Mouse (Mus musculus) liver, embryonic 15.5 days (tissue): ENCODE results near the gene Gpc6. TPM values are rescaled to one million over a fixed set of nuclear protein-coding genes. Genes with fewer than 3 reads are reported as not detected.
A peak's percentile ranks its signal among the peaks of the same experiment; 100 is the strongest.

ENCODE experiments used
- ATAC-seq: fragments of 200-750 bp; cut with Nextera tagmentation; 2 replicates; pipeline ENCODE4 v1.8.0; 2017; ENCODE audit warnings: moderate number of reproducible peaks, mild to moderate bottlenecking, moderate library complexity; ENCODE audit not compliant: insufficient read depth
- H3K27ac ChIP-seq: fragments of 300-500 bp; sonication (generic); replicated peaks from 2 replicates; pipeline ENCODE4 v1.5.1; 2015; ENCODE audit warnings: mild to moderate bottlenecking, inconsistent platforms
- H3K27me3 ChIP-seq: fragments of 300-500 bp; sonication (generic); 2 replicates; pipeline ENCODE4 v1.6.1; 2015; ENCODE audit warnings: mild to moderate bottlenecking, inconsistent platforms
- H3K36me3 ChIP-seq: fragments of 300-500 bp; sonication (generic); replicated peaks from 2 replicates; pipeline ENCODE4 v1.6.1; 2015; ENCODE audit warnings: moderate library complexity, mild to moderate bottlenecking, inconsistent platforms
- H3K4me1 ChIP-seq: fragments of 300-500 bp; sonication (generic); replicated peaks from 2 replicates; pipeline ENCODE4 v1.6.1; 2015; ENCODE audit warnings: inconsistent platforms
- H3K4me2 ChIP-seq: fragments of 300-500 bp; sonication (generic); 2 replicates; pipeline ENCODE4 v1.6.1; 2015; ENCODE audit warnings: moderate library complexity, mild to moderate bottlenecking, inconsistent platforms
- H3K4me3 ChIP-seq: fragments of 300-500 bp; sonication (generic); replicated peaks from 2 replicates; pipeline ENCODE4 v1.5.1; 2015; ENCODE audit warnings: mild to moderate bottlenecking, inconsistent platforms
- H3K9ac ChIP-seq: fragments of 300-500 bp; sonication (generic); 2 replicates; pipeline ENCODE4 v1.6.1; 2015; ENCODE audit warnings: moderate library complexity, mild to moderate bottlenecking, inconsistent platforms
- H3K9me3 ChIP-seq: fragments of 300-500 bp; sonication (generic); replicated peaks from 2 replicates; pipeline ENCODE4 v1.6.1; 2016; ENCODE audit warnings: inconsistent platforms
- WGBS: fragments of 180-500 bp; shearing (Covaris S2); methylation state at CpG from one replicate; pipeline ENCODE4 v1.1.7; 2015; ENCODE audit warnings: mixed read lengths; ENCODE audit not compliant: insufficient replicate concordance; 5-methylcytosine and 5-hydroxymethylcytosine counted together
- polyA plus RNA-seq: library from polyadenylated mRNA; unstranded; fragments of >200 nt; fragmentation: Nextera tagmentation; extraction: Ambion mirVana; gene quantifications from 2 replicates; pipeline ENCODE4 v1.2.1, GENCODE M21; 2015

The Gpc6 gene
- polyA plus RNA-seq, 1 experiment from 2014 or later = 3.4 TPM

DNA sequence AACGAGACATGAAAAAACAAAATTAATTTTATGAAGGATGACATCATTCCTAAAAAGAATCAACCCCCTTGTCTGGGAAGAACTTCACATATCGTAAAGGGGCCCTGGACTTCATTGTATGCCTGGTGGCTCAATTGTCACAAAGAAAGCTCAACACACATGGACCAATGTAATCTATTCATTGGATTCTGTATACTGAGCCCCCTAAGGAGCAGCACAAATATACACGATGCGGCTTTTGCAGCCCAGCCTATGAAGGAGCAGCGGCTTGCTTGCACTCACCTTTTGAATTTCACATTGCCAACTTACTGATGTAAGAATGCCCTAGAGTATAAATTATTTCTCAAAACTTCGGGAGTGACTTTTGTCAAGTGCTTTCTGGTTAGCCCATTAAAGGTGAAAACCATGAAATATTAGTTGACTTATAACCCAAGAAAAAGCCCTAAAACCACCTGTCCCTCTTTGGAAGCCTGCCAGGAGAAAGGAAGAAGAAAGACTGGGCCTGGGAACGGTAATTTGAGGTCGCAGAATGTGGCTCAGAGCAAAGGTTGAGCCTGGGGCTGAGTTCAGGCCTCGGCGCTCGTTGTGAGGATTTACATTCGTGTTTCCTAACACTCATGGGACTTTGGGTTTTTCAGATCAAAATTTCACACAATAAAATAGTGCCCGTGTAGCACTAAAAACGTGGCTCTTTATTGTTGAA is 709.3 kb downstream of the Gpc6 start:
- WGBS = 69% methylated on average over 14 of the region's 14 CpGs
- Histone ChIP-seq H3K36me3 (no peaks in the 10 kb centered on the region), H3K27me3 (no peaks in the 10 kb centered on the region), H3K9me3 (no peaks in the 10 kb centered on the region), H3K27ac (no peak overlapping the region), H3K4me3 (no peak overlapping the region), H3K9ac (no peak overlapping the region), H3K4me1 (no peaks in the 10 kb centered on the region), H3K4me2 (no peak overlapping the region)
- ATAC-seq = no peak

DNA sequence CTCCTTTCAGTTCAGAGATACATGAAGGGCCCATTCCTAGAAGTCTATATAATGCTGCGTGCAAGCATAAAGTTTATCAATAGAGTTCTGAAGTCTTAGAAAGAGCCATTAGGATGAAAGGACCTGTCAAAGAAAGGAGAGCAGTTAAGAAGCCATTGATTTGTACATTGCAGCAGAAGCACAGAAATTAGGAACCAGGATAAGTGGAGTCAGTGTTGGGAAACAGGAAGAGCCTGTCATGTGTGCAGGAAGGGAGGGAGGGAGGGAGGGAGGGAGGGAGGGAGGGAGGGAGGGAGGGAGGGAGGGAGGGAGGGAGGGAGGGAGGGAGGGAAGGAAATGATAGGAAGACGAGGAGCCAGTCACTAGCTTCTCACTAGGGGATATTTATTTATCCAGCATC is 716.7 kb downstream of the Gpc6 start:
- no peak for ATAC-seq

DNA sequence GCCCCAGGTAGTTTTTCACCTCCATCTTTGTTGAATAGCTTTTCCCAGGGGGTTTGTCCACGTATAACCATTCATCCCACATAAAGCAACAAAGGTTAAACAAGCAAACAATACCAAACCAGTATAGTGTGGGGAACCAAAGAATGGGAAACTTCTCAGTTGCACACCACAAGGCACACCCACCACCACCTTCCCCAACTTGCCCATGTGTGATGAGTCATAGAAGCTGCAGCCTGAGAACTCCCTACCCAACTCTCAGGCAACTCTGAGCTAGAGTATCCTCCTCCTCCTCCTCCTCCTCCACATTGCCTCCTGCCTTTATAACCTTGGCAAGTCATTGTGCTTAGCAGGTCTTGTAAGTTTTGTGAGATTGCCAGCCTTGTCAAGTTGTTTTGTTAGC is 718.0 kb downstream of the Gpc6 start:
- no peak for ATAC-seq
- Histone ChIP-seq H3K27me3 (no peaks in the 10 kb centered on the region), H3K4me2 (no peak overlapping the region), H3K36me3 (no peaks in the 10 kb centered on the region), H3K27ac (no peak overlapping the region), H3K4me1 (no peaks in the 10 kb centered on the region), H3K4me3 (no peak overlapping the region), H3K9me3 (no peaks in the 10 kb centered on the region), H3K9ac (no peak overlapping the region)
- 52% methylated on average over 1 of the region's 1 CpGs for WGBS

More for the DNA sequence above, 716.7 kb downstream of the Gpc6 start:
- Histone ChIP-seq H3K4me1 (no peaks in the 10 kb centered on the region), H3K27me3 (no peaks in the 10 kb centered on the region), H3K27ac (no peak overlapping the region), H3K4me3 (no peak overlapping the region), H3K36me3 (no peaks in the 10 kb centered on the region), H3K9me3 (no peaks in the 10 kb centered on the region), H3K4me2 (no peak overlapping the region), H3K9ac (no peak overlapping the region)
- 55% methylated on average over 2 of the region's 2 CpGs for WGBS

DNA sequence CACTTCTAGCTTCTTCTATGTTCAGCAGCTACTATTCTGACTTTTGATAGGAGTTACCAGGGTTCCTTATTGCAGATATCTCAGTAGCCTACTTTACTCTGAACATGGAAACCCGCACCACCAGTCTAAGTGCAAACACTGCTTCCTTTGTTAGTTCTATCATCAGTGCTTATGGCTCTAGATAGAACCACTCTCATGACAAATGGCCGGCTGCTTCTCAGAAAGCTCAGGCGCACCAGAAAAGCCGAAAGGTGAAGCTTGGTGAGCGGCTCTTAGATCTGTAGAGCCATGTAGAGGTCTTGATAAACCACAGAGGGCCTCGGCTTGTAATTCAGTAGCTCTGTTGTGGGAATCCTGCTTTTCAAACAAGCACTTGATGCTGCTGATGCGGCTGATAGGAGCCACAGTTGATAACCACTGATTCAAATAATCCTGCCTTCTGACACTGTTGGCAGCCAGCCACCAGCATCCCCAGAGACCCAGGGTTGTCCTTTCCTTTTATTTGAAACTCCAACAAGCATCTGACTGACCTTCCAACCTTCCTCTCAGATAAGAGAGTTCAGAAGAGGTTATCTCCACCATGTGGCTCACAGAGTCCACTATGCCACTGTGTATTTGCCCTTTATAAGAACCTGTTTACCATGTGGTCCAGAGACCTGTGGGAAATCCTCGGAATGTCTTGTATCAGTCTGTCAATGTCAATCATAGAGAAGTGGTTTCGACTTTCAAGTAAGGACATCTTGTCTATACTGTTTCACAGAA is 723.3 kb downstream of the Gpc6 start:
- Histone ChIP-seq H3K9me3 (no peaks in the 10 kb centered on the region), H3K27me3 (no peaks in the 10 kb centered on the region), H3K4me1 (no peaks in the 10 kb centered on the region; the same call in 1 of the 2 replicates), H3K36me3 (no peaks in the 10 kb centered on the region), H3K4me2 (0 out of 2 replicates have a peak overlapping the region, but pooled peaks have one; percentile 15), H3K27ac (no peak overlapping the region), H3K4me3 (no peak overlapping the region), H3K9ac (no peak overlapping the region)
- 57% methylated on average over 9 of the region's 9 CpGs for WGBS
- ATAC-seq = peak; percentile 80

GRCm38 (mm10) chr14:117650141-117650540 is 725.0 kb downstream of the Gpc6 start:
- 65% methylated on average over 4 of the region's 4 CpGs for WGBS
- no peak for ATAC-seq
- Histone ChIP-seq H3K4me3 (no peak overlapping the region), H3K9me3 (no peaks in the 10 kb centered on the region), H3K27me3 (no peaks in the 10 kb centered on the region), H3K9ac (no peak overlapping the region), H3K36me3 (no peaks in the 10 kb centered on the region), H3K4me2 (no peak overlapping the region), H3K27ac (no peak overlapping the region), H3K4me1 (no peaks in the 10 kb centered on the region; the same call in 1 of the 2 replicates)

DNA sequence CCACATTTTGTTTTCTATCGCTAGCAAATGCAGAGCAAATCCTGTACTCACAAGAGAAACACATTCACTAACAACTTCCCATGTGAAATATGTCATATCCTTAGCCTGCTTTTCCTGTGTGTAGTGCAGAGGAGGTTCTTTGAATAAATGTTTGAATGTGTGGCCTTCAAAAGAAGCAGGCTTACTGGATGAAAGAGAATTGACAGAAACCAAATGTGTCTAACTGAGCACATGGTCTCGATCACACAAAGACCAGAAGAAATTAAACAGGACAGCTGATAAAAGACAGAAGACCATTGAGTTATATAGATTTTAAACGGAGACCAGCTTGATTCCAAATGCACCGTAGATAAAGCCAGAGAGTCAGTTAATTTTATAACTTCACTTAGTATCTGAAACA is 726.2 kb downstream of the Gpc6 start:
- Histone ChIP-seq H3K4me2 (no peak overlapping the region), H3K4me1 (no peaks in the 10 kb centered on the region; the same call in 1 of the 2 replicates), H3K36me3 (no peaks in the 10 kb centered on the region), H3K27ac (no peak overlapping the region), H3K27me3 (no peaks in the 10 kb centered on the region), H3K9me3 (no peaks in the 10 kb centered on the region), H3K4me3 (no peak overlapping the region), H3K9ac (no peak overlapping the region)
- ATAC-seq = no peak
- 66% methylated on average over 4 of the region's 4 CpGs for WGBS

- no peak overlapping the region for H3K4me3 ChIP-seq
- no peaks in the 10 kb centered on the region for H3K27me3 ChIP-seq
- no peak overlapping the region for H3K4me2 ChIP-seq
- no peaks in the 10 kb centered on the region for H3K9me3 ChIP-seq
- ATAC-seq = no peak
- no peaks in the 10 kb centered on the region; the same call in 1 of the 2 replicates for H3K4me1 ChIP-seq
- no peaks in the 10 kb centered on the region for H3K36me3 ChIP-seq
- H3K27ac ChIP-seq = no peak overlapping the region
- 61% methylated on average over 2 of the region's 2 CpGs for WGBS
- H3K9ac ChIP-seq = no peak overlapping the region
Measured at GRCm38 (mm10) chr14:117651938-117652337, 726.8 kb downstream of the Gpc6 start.

DNA sequence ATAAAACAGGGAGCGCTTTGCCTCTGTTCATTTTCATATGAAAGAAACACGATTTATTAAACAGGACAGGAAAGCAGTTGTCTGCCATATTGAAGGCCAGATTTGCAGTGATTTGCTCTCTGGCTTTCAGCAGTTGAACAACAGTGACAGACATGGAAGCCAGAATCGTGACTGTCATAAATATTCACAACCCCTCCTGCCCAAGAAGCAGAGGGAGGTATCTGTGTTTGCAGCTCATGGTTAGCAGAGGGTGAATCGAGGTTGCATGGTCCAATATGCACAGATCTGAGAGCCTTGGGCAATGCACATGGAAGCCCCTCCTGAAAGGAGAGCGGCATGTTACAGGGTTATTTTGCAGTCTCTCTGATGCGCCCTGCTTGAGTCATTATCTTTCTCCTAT is 730.3 kb downstream of the Gpc6 start:
- H3K27me3 ChIP-seq = no peaks in the 10 kb centered on the region
- no peak overlapping the region for H3K9ac ChIP-seq
- H3K4me1 ChIP-seq = no peaks in the 10 kb centered on the region
- no peak overlapping the region for H3K4me2 ChIP-seq
- no peak overlapping the region for H3K4me3 ChIP-seq
- ATAC-seq = no peak
- no peaks in the 10 kb centered on the region for H3K9me3 ChIP-seq
- H3K27ac ChIP-seq = no peak overlapping the region
- H3K36me3 ChIP-seq = no peaks in the 10 kb centered on the region
- WGBS = 70% methylated on average over 6 of the region's 6 CpGs

- no peak overlapping the region for H3K9ac ChIP-seq
- H3K4me1 ChIP-seq = no peaks in the 10 kb centered on the region
- H3K27me3 ChIP-seq = no peaks in the 10 kb centered on the region
- H3K4me3 ChIP-seq = no peak overlapping the region
- no peak for ATAC-seq
- H3K9me3 ChIP-seq = no peaks in the 10 kb centered on the region
- H3K36me3 ChIP-seq = no peaks in the 10 kb centered on the region
- H3K27ac ChIP-seq = no peak overlapping the region
- WGBS = 69% methylated on average over 8 of the region's 8 CpGs
- H3K4me2 ChIP-seq = no peak overlapping the region
Measured at GRCm38 (mm10) chr14:117659198-117659761, 734.2 kb downstream of the Gpc6 start.

GRCm38 (mm10) chr14:117662261-117662660 is 737.1 kb downstream of the Gpc6 start:
- Histone ChIP-seq H3K4me3 (no peak overlapping the region), H3K27me3 (no peaks in the 10 kb centered on the region), H3K9ac (no peak overlapping the region), H3K36me3 (no peaks in the 10 kb centered on the region), H3K4me1 (no peaks in the 10 kb centered on the region), H3K4me2 (no peak overlapping the region), H3K27ac (no peak overlapping the region), H3K9me3 (no peaks in the 10 kb centered on the region)
- ATAC-seq = no peak
- 57% methylated on average over 4 of the region's 4 CpGs for WGBS

- H3K4me3 ChIP-seq = no peak overlapping the region
- H3K36me3 ChIP-seq = no peaks in the 10 kb centered on the region
- H3K4me1 ChIP-seq = no peaks in the 10 kb centered on the region
- H3K9ac ChIP-seq = no peak overlapping the region
- no peak overlapping the region for H3K27ac ChIP-seq
- H3K4me2 ChIP-seq = no peak overlapping the region
- WGBS = 65% methylated on average over 4 of the region's 4 CpGs
- no peaks in the 10 kb centered on the region for H3K27me3 ChIP-seq
- ATAC-seq = no peak
- no peaks in the 10 kb centered on the region for H3K9me3 ChIP-seq
Measured at GRCm38 (mm10) chr14:117664796-117665195, 739.7 kb downstream of the Gpc6 start.
